Mouse (Mus musculus): Measurements from ENCODE around the gene Slc7a4. TPM values are rescaled to one million over a fixed set of nuclear protein-coding genes. Genes with fewer than 3 reads are reported as not detected.

Slc7a4 gene
- polyA plus RNA-seq, 1 experiment from 2014 or later: 2.7 TPM

GRCm38 (mm10) chr16:17600944-17601562 is 18.0 kb upstream of the Slc7a4 start:
- Histone ChIP-seq H3K36me3 (replicated peaks) (no peaks in the 10 kb centered on the region), H3K4me1 (no peaks in the 10 kb centered on the region), H3K27ac (no peak overlapping the region), H3K9me3 (no peaks in the 10 kb centered on the region), H3K4me3 (no peak overlapping the region), H3K27me3 (ENCODE audit: poor library complexity, severe bottlenecking) (no peaks in the 10 kb centered on the region)
- DNase-seq (ENCODE audit: extremely low spot score, low spot score): no peak
- 74% methylated on average over 3 of the region's 3 CpGs for WGBS

- WGBS: 59% methylated on average over 2 of the region's 2 CpGs
- Histone ChIP-seq H3K4me3 (no peak overlapping the region), H3K36me3 (replicated peaks) (no peaks in the 10 kb centered on the region), H3K9me3 (peaks cover 12% of the 10 kb centered on the region; the same call in 1 of the 2 replicates), H3K27me3 (ENCODE audit: poor library complexity, severe bottlenecking) (no peaks in the 10 kb centered on the region), H3K27ac (no peak overlapping the region), H3K4me1 (no peaks in the 10 kb centered on the region)
- DNase-seq (ENCODE audit: extremely low spot score, low spot score): no peak
These were observed 7.7 kb upstream of the Slc7a4 start for GRCm38 (mm10) chr16:17590731-17591130.

DNA sequence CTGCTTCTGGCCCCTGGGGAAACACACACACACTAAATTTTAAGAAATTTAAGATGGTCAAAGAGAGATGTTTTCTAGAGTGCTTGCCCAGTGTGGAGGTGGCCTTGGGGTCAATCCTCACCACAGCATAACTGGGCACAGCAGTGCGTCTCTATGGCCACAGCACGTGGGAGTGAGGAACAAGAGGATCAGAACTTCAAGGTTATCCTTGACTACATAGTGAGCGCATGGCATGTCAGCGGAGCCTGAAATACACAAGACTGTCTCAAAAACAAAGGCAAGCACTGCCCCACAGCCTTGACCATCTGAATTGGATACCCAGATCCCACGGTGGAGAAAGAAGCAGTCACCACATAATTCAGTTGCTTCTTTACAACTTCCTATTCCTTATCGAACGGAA is 1.5 kb upstream of the Slc7a4 start:
- Histone ChIP-seq H3K4me3 (no peak overlapping the region), H3K27me3 (ENCODE audit: poor library complexity, severe bottlenecking) (no peaks in the 10 kb centered on the region), H3K9me3 (peaks cover 9% of the 10 kb centered on the region; the same call in 1 of the 2 replicates), H3K27ac (no peak overlapping the region), H3K36me3 (replicated peaks) (no peaks in the 10 kb centered on the region), H3K4me1 (no peaks in the 10 kb centered on the region)
- WGBS: 85% methylated on average over 7 of the region's 7 CpGs
- DNase-seq (ENCODE audit: extremely low spot score, low spot score): no peak

- Histone ChIP-seq H3K4me1 (peaks cover 17% of the 10 kb centered on the region), H3K27ac (no peak overlapping the region), H3K9me3 (no peaks in the 10 kb centered on the region), H3K27me3 (ENCODE audit: poor library complexity, severe bottlenecking) (peaks cover 59% of the 10 kb centered on the region), H3K36me3 (replicated peaks) (no peaks in the 10 kb centered on the region), H3K4me3 (peak overlapping the region; percentile 58)
- no peak for DNase-seq (ENCODE audit: extremely low spot score, low spot score)
- 18% methylated on average over 8 of the region's 8 CpGs for WGBS
These were observed 6.2 kb downstream of the Slc7a4 start for GRCm38 (mm10) chr16:17576825-17577215.

GRCm38 (mm10) chr16:17575870-17576824 is 6.9 kb downstream of the Slc7a4 start:
- Histone ChIP-seq H3K27ac (peak overlapping the region; percentile 54), H3K27me3 (ENCODE audit: poor library complexity, severe bottlenecking) (peaks cover 59% of the 10 kb centered on the region)
- WGBS: 14% methylated on average over 45 of the region's 45 CpGs

GRCm38 (mm10) chr16:17566186-17566585 is 16.8 kb downstream of the Slc7a4 start:
- Histone ChIP-seq H3K36me3 (replicated peaks) (no peaks in the 10 kb centered on the region), H3K4me3 (no peak overlapping the region), H3K9me3 (no peaks in the 10 kb centered on the region), H3K4me1 (peaks cover 15% of the 10 kb centered on the region), H3K27me3 (ENCODE audit: poor library complexity, severe bottlenecking) (peaks cover 34% of the 10 kb centered on the region), H3K27ac (no peak overlapping the region)
- WGBS: 36% methylated on average over 4 of the region's 4 CpGs
- DNase-seq (ENCODE audit: extremely low spot score, low spot score): no peak

More at GRCm38 (mm10) chr16:17575870-17576824, 6.9 kb downstream of the Slc7a4 start:
- Histone ChIP-seq H3K4me1 (peaks cover 17% of the 10 kb centered on the region), H3K4me3 (peak overlapping the region; percentile 58), H3K9me3 (no peaks in the 10 kb centered on the region), H3K36me3 (replicated peaks) (no peaks in the 10 kb centered on the region)
- DNase-seq (ENCODE audit: extremely low spot score, low spot score): peak; percentile 17

DNA sequence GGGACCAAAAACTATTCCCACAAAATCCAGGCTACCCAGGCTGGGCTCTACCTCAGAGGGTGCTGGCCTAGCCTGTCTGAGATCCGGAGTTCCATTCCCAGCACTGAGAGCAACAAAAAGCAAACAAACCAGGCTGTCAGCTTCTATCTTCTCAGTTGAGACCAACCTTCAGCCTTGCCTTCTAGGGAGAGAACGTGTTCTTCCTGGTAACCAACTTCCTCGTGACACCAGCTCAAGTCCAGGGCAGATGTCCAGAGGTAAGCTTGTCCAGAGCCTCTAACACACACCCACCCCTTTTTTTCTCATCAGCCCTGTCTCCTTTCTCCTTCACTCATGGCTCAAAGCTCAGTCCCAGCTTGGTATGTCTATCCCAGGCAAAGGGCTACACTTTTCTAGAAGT is 18.2 kb downstream of the Slc7a4 start:
- DNase-seq (ENCODE audit: extremely low spot score, low spot score): no peak
- Histone ChIP-seq H3K4me3 (no peak overlapping the region), H3K27ac (no peak overlapping the region), H3K36me3 (replicated peaks) (no peaks in the 10 kb centered on the region), H3K4me1 (peaks cover 30% of the 10 kb centered on the region), H3K27me3 (ENCODE audit: poor library complexity, severe bottlenecking) (peaks cover 48% of the 10 kb centered on the region), H3K9me3 (no peaks in the 10 kb centered on the region)
- 80% methylated on average over 3 of the region's 3 CpGs for WGBS

GRCm38 (mm10) chr16:17564221-17564620 is 18.8 kb downstream of the Slc7a4 start:
- Histone ChIP-seq H3K9me3 (no peaks in the 10 kb centered on the region), H3K36me3 (replicated peaks) (no peaks in the 10 kb centered on the region), H3K27ac (no peak overlapping the region), H3K4me1 (peaks cover 35% of the 10 kb centered on the region), H3K4me3 (no peak overlapping the region), H3K27me3 (ENCODE audit: poor library complexity, severe bottlenecking) (peaks cover 54% of the 10 kb centered on the region)
- DNase-seq (ENCODE audit: extremely low spot score, low spot score): no peak
- 88% methylated on average over 2 of the region's 2 CpGs for WGBS

- Histone ChIP-seq H3K4me1 (peaks cover 41% of the 10 kb centered on the region), H3K36me3 (replicated peaks) (no peaks in the 10 kb centered on the region), H3K27me3 (ENCODE audit: poor library complexity, severe bottlenecking) (peaks cover 56% of the 10 kb centered on the region), H3K9me3 (no peaks in the 10 kb centered on the region), H3K4me3 (no peak overlapping the region), H3K27ac (no peak overlapping the region)
- no peak for DNase-seq (ENCODE audit: extremely low spot score, low spot score)
- WGBS: 50% methylated on average over 1 of the region's 1 CpGs
These were observed 19.4 kb downstream of the Slc7a4 start for GRCm38 (mm10) chr16:17563580-17563979.

DNA sequence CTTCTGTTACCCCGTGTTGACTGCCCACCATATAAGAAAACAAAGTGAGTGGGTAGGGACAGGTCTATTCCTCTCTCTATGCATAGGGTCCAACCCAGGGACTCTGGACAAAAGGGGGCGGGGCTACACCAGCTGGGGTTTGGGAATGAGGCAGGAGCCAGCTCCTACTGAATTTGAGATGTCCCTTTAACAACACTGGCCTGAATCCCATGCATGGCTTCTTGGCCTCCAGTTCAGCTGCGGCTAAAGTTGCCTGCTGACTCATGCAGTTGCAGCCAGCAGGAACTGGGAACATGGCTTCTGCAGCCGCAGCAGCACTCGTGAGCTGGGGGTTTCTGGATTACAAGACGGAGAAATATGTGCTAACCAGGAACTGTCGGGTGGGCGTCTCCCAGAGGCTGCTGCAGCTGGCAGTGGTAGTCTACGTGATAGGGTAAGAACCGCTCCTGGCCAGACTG is 21.2 kb downstream of the Slc7a4 start, which contains the start of gene P2rx6:
Gene P2rx6 (plus strand): TSS at position 135 of the 458 bp plus-strand sequence.
- WGBS: 3% methylated on average over 10 of the region's 10 CpGs
- Histone ChIP-seq H3K36me3 (replicated peaks) (no peaks in the 10 kb centered on the region), H3K27me3 (ENCODE audit: poor library complexity, severe bottlenecking) (peaks cover 56% of the 10 kb centered on the region), H3K27ac (peak within 1 kb of the TSS; percentile 81), H3K9me3 (no peaks in the 10 kb centered on the region), H3K4me3 (peak within 1 kb of the TSS; percentile 49), H3K4me1 (peaks cover 50% of the 10 kb centered on the region)
- peak; percentile 73 for DNase-seq (ENCODE audit: extremely low spot score, low spot score)

- DNase-seq (ENCODE audit: extremely low spot score, low spot score): peak; percentile 89
- peaks cover 50% of the 10 kb centered on the region for H3K4me1 ChIP-seq
- peak within 1 kb of the TSS; percentile 81 for H3K27ac ChIP-seq
- H3K9me3 ChIP-seq: no peaks in the 10 kb centered on the region
- H3K4me3 ChIP-seq: peak within 1 kb of the TSS; percentile 49
- H3K27me3 ChIP-seq (ENCODE audit: poor library complexity, severe bottlenecking): peaks cover 56% of the 10 kb centered on the region
- no peaks in the 10 kb centered on the region for H3K36me3 ChIP-seq (replicated peaks)
- WGBS: under 1% methylated on average over 22 of the region's 22 CpGs
These were observed 21.8 kb downstream of the Slc7a4 start, which contains the start of gene Lrrc74b for GRCm38 (mm10) chr16:17561128-17561750. Gene Lrrc74b, minus strand, starts transcription at chr16:17561247.

GRCm38 (mm10) chr16:17559396-17560027 is 23.5 kb downstream of the Slc7a4 start:
- Histone ChIP-seq H3K36me3 (replicated peaks) (no peaks in the 10 kb centered on the region), H3K4me3 (peak overlapping the region; percentile 41), H3K9me3 (no peaks in the 10 kb centered on the region), H3K27me3 (ENCODE audit: poor library complexity, severe bottlenecking) (peaks cover 51% of the 10 kb centered on the region), H3K27ac (peak overlapping the region; percentile 83), H3K4me1 (peaks cover 63% of the 10 kb centered on the region)
- 64% methylated on average over 9 of the region's 9 CpGs for WGBS
- no peak for DNase-seq (ENCODE audit: extremely low spot score, low spot score)
